Mouse (Mus musculus) kidney, adult 2 months (tissue): ENCODE measurements at regions not wholly inside any gene's neighbourhood (a gene's known extent, or its start where the extent isn't known, plus 50 kb on each side); places are given as distances from the start of the nearest gene placed in this dataset.

Experiments
- DNase-seq: peaks from one replicate; pipeline ENCODE4 v3.0.0; 2021
- H3K27ac ChIP-seq: fragments of 200-500 bp; 2 replicates; pipeline ENCODE4 v1.5.1; 2012; ENCODE audit warnings: low read depth, low read length, control low read depth, inconsistent platforms; ENCODE audit not compliant: insufficient read depth
- H3K27me3 ChIP-seq: fragments of 200-500 bp; replicated peaks from 2 replicates; pipeline ENCODE4 v1.6.1; 2012; ENCODE audit warnings: mild to moderate bottlenecking, moderate library complexity, low read length, inconsistent platforms; ENCODE audit not compliant: control insufficient read depth, insufficient read depth
- H3K36me3 ChIP-seq: fragments of 200-500 bp; 2 replicates; pipeline ENCODE4 v1.6.1; 2012; ENCODE audit warnings: mild to moderate bottlenecking, moderate library complexity, low read length, inconsistent platforms; ENCODE audit not compliant: control insufficient read depth, insufficient read depth
- H3K4me1 ChIP-seq: fragments of 200-500 bp; 2 replicates; pipeline ENCODE4 v1.6.1; 2011; ENCODE audit warnings: low read length; ENCODE audit not compliant: control insufficient read depth, insufficient read depth
- H3K4me3 ChIP-seq: fragments of 200-500 bp; 2 replicates; pipeline ENCODE4 v1.5.1; 2011; ENCODE audit warnings: mild to moderate bottlenecking, low read depth, low read length, control low read depth; ENCODE audit not compliant: insufficient read depth
- CTCF ChIP-seq: fragments of 200-500 bp; conservative IDR thresholded peaks from 2 replicates; pipeline ENCODE4 v1.5.1; 2011; ENCODE audit warnings: low read depth, mild to moderate bottlenecking, control low read depth, low read length, moderate library complexity, mixed read lengths; ENCODE audit not compliant: insufficient read depth, insufficient read length
- POLR2A ChIP-seq: fragments of 200-500 bp; IDR thresholded peaks from one replicate; pipeline ENCODE4 v1.6.1; 2011; ENCODE audit warnings: low read depth, low read length, control low read depth
- WGBS: fragments of 180-500 bp; shearing (Covaris S2); methylation state at CpG from one replicate; pipeline ENCODE4 v1.1.7; 2018; 5-methylcytosine and 5-hydroxymethylcytosine counted together

DNA sequence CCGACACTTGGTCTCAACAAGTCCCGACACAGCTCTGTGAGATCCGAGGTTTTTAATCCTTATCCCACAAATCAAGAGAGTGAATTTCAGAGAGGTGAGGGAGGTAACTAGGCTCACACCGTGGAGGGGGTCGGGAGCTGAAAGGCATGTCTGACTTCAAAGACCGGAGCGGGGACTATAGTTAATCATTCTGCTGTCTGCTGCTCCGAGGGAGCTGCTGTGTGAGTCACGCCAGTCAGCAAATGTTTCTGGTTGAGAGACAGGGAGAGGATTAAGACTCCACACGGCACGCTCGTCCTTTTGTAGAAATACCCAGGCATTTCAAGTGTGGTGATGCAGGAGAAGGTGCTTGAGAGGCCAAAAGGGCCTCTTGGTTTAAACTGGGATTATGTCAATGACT, 214.1 kb upstream of the Kcnab2 start:
- H3K4me3 ChIP-seq = no peak overlapping the region
- H3K4me1 ChIP-seq = no peaks in the 10 kb centered on the region
- H3K27ac ChIP-seq = no peak overlapping the region
- DNase-seq = peak; percentile 2
- H3K36me3 ChIP-seq = no peaks in the 10 kb centered on the region
- no peaks in the 10 kb centered on the region for H3K27me3 ChIP-seq
- 21% methylated on average over 12 of the region's 12 CpGs for WGBS
- TF ChIP-seq POLR2A (no peak), CTCF (no peak)

DNA sequence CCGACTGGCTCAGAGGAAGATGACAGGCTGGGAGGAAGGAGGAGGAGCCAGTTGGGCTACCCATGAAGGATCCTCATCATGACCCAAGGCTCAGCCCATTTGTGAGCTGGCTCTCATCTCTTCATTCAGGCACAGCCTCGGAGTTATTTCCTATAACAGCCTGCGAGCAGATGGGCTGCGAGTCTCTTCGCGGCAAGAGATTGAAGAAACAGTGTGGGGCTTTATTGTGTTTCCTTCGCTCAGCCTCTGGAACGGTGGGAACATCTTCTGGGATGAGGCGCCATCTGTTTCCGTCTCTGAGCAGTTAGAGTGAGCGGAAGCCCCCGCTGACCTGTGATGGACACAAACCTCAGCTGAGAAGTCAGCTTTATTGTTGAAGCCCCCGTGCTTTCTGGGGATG, 213.6 kb upstream of the Kcnab2 start:
- no peak for DNase-seq
- H3K4me1 ChIP-seq = no peaks in the 10 kb centered on the region
- TF ChIP-seq POLR2A (no peak), CTCF (no peak)
- no peaks in the 10 kb centered on the region for H3K36me3 ChIP-seq
- no peak overlapping the region for H3K4me3 ChIP-seq
- WGBS = 46% methylated on average over 13 of the region's 13 CpGs
- H3K27ac ChIP-seq = no peak overlapping the region
- no peaks in the 10 kb centered on the region for H3K27me3 ChIP-seq

DNA sequence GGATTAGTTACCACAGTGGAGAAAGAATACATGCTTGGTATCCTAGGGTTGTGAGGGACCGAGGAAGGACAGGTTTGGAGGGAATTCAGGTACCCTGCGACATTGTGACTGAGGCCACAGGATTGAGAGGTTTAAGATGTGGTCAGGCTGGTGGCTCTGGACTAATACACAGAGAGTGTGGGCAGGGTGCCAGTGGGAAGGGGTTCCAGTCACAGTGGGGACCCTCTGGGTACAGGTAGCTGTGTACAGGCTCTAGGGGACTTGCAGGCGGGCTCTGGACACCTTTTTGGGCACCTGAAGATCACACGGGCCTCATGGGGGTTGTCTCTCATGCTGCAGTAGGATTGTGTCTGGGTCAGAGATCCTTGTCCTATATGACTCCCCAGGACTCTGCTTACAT, 213.1 kb upstream of the Kcnab2 start:
- 79% methylated on average over 4 of the region's 4 CpGs for WGBS
- no peak overlapping the region for H3K27ac ChIP-seq
- no peaks in the 10 kb centered on the region for H3K4me1 ChIP-seq
- no peaks in the 10 kb centered on the region for H3K36me3 ChIP-seq
- DNase-seq = no peak
- no peak overlapping the region for H3K4me3 ChIP-seq
- no peaks in the 10 kb centered on the region for H3K27me3 ChIP-seq
- TF ChIP-seq CTCF = no peak
- no peak for TF ChIP-seq POLR2A

DNA sequence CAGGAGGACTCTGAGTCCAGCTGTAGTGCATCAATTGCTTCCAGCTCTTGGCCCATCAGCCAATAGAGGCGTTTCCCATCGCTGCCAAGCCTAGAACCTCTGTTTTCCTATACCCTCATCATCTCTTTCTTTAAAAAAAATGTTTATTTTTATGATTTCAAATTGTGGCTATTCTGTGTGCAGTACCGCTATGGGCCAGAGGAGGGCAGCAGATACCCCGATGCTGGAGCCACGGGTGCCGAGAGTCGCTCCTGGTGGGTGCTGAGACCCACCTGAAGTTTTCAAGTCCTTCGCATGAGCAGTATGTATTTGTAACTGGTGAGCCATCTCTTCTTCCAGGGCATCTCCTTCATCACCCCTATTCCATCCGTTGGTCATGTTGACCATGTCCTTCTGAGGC, 212.2 kb upstream of the Kcnab2 start:
- Histone ChIP-seq H3K27ac (no peak overlapping the region), H3K36me3 (no peaks in the 10 kb centered on the region), H3K27me3 (no peaks in the 10 kb centered on the region), H3K4me1 (no peaks in the 10 kb centered on the region), H3K4me3 (no peak overlapping the region)
- WGBS = 84% methylated on average over 9 of the region's 9 CpGs
- DNase-seq = no peak
- TF ChIP-seq CTCF (0 out of 2 replicates have a peak, but pooled peaks have one; percentile 11), POLR2A (no peak)

DNA sequence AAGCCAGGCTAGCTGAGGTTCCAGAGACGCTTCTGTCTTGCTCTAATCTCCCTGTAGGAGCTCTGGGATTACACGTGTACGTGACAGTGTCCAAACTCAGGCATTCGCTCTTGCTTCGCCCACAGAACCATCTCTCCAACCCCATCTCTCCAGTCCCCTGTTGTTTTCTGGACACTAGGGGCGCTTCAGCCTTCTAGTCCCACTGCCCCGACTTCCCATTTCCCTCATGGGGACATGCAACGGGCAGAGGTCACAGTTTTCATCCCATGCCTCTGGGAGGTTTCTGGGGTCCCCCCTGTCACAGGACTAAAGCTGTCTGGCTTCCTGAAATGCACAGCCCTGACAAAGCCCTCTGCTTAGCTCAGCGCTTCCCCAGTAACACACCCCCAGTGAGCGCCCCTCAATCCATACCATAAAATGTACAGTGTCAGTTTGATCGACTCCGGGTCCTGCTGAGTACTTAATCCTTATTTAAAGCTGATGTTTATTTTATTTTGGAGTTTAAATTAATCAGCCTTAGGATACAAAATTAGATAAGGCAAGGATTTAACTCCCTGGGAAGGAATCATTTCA, 208.9 kb upstream of the Kcnab2 start:
- TF ChIP-seq CTCF (no peak), POLR2A (no peak)
- no peaks in the 10 kb centered on the region for H3K4me1 ChIP-seq
- no peak for DNase-seq
- no peaks in the 10 kb centered on the region for H3K36me3 ChIP-seq
- no peak overlapping the region for H3K27ac ChIP-seq
- no peaks in the 10 kb centered on the region for H3K27me3 ChIP-seq
- H3K4me3 ChIP-seq = no peak overlapping the region
- 71% methylated on average over 12 of the region's 12 CpGs for WGBS

DNA sequence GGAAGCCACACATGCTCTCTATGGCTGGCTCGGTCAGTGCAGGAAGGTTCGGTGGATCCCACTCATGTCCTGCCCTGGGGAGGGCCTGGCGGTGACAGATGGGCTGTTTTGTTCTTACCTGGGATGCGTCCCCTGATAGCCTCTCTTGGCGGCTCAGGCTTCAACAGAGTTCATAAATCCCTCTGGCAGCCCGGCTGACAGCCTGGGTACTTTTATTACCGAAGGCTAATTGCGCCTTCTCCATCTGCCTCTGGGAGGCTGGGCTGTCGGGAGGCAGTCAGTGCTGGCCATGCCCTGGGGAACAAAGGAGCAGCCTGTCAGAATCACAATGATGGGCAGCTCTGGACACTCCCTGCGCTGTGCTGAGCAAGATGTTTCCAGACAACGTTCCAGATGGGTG, 196.5 kb upstream of the Kcnab2 start:
- Histone ChIP-seq H3K36me3 (no peaks in the 10 kb centered on the region), H3K27me3 (no peaks in the 10 kb centered on the region), H3K4me3 (no peak overlapping the region), H3K4me1 (no peaks in the 10 kb centered on the region), H3K27ac (no peak overlapping the region)
- WGBS = 15% methylated on average over 11 of the region's 11 CpGs
- TF ChIP-seq CTCF (no peak), POLR2A (no peak)
- no peak for DNase-seq

DNA sequence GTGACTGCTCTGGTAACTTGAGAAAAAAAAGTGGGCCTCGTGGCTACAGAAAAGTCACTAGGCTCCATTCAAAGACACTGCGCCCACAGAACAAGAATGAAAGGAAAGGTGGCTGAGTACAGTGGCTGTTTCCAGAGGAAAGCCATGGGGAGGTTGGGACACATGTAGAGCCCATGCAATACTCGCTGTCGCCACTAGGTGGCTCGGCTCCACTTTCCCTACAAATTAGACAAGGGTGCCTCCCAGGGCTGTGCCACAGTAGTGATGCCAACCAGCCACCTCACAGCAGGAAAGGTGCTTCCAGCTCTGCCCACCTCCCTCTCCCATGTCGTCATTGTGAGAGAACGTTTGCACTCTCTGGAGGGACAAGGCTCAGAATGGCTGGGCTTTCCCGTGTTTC, 185.8 kb upstream of the Kcnab2 start:
- Histone ChIP-seq H3K36me3 (no peaks in the 10 kb centered on the region), H3K4me3 (no peak overlapping the region), H3K4me1 (no peaks in the 10 kb centered on the region), H3K27ac (no peak overlapping the region), H3K27me3 (no peaks in the 10 kb centered on the region)
- 49% methylated on average over 8 of the region's 8 CpGs for WGBS
- no peak for TF ChIP-seq POLR2A
- peak; percentile 52 for TF ChIP-seq CTCF
- peak; percentile 11 for DNase-seq

DNA sequence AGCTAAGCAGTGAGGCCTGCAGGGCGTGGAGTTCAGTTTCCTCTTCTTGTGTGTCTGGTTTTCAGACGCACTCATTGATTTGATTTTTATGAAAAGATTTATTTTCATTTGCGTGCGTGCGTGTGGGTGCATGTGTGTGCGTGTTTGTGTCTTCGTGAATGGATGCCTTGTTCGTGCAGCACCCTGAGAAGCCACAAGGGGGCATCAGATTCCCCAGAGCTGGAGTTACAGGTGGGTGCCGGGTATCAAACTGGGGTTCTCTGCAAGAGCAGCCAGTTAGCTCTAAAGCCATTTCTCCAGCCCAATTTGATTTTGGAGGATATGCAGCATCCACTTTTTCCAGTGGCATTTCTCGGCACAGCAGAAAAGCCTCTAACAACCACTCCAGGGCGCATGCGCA, 185.4 kb upstream of the Kcnab2 start:
- H3K36me3 ChIP-seq = no peaks in the 10 kb centered on the region
- TF ChIP-seq CTCF (no peak), POLR2A (no peak)
- no peak overlapping the region for H3K4me3 ChIP-seq
- H3K4me1 ChIP-seq = no peaks in the 10 kb centered on the region
- H3K27me3 ChIP-seq = no peaks in the 10 kb centered on the region
- no peak overlapping the region for H3K27ac ChIP-seq
- no peak for DNase-seq
- 89% methylated on average over 12 of the region's 12 CpGs for WGBS
